Mouse (Mus musculus) kidney, postnatal 36 days (tissue): ENCODE results near the gene Stn1.

ENCODE experiments used
- DNase-seq, 2 experiments: peaks; one replicate each; pipeline ENCODE4 v3.0.0; 2021 to 2022; ENCODE audit warnings: mixed read lengths in 2 of 2

Gene Stn1

GRCm38 (mm10) chr19:47451476-47452113 lies 85.7 kb downstream of the Stn1 start:
- DNase-seq = peak; percentile 49 to 60
